Mouse (Mus musculus) cortical plate, adult 2 months (tissue): Measurements from ENCODE around the gene Smpdl3a. TPM values are rescaled to one million over a fixed set of nuclear protein-coding genes. Genes with fewer than 3 reads are reported as not detected.

Experiments used
- H3K27ac ChIP-seq: fragments of 200-500 bp; 2 replicates; pipeline ENCODE4 v1.5.1; 2012; ENCODE audit warnings: low read length, control low read depth, inconsistent platforms; ENCODE audit not compliant: insufficient read depth
- H3K4me1 ChIP-seq: fragments of 200-500 bp; 2 replicates; pipeline ENCODE4 v1.6.1; 2011; ENCODE audit warnings: low read length; ENCODE audit not compliant: control insufficient read depth, insufficient read depth
- H3K4me3 ChIP-seq: fragments of 200-500 bp; 2 replicates; pipeline ENCODE4 v1.5.1; 2011; ENCODE audit warnings: mild to moderate bottlenecking, low read length, control low read depth; ENCODE audit not compliant: insufficient read depth
- CTCF ChIP-seq: fragments of 200-500 bp; IDR thresholded peaks from 2 replicates; pipeline ENCODE4 v1.5.1; 2011; ENCODE audit warnings: mild to moderate bottlenecking, control low read depth, low read length; ENCODE audit not compliant: insufficient read depth; ENCODE audit errors: extremely low read depth
- POLR2A ChIP-seq: fragments of 200-500 bp; IDR thresholded peaks from 2 replicates; pipeline ENCODE4 v1.6.1; 2011; ENCODE audit warnings: mild to moderate bottlenecking, low read length, control low read depth; ENCODE audit not compliant: insufficient read depth; ENCODE audit errors: extremely low read depth
- polyA plus RNA-seq: library from polyadenylated mRNA; depleted of rRNA; stranded (reverse); fragments of >200 nt; gene quantifications from 2 replicates; pipeline ENCODE4 v1.2.3, GENCODE M21; 2012

Smpdl3a gene
- polyA plus RNA-seq, 1 experiment: 45.0 TPM

- TF ChIP-seq POLR2A: no peak
- TF ChIP-seq CTCF: no peak
- H3K4me1 ChIP-seq: peaks cover 6% of the 10 kb centered on the region
- peak within 1 kb of the TSS; percentile 32 for H3K4me3 ChIP-seq
- peak within 1 kb of the TSS; percentile 92 for H3K27ac ChIP-seq
Measured at GRCm38 (mm10) chr10:57784876-57785150, 9.3 kb upstream of the Smpdl3a start, which contains the start of gene Fabp7. Gene Fabp7 (plus strand): TSS chr10:57784881.

- Histone ChIP-seq H3K4me3 (peak overlapping the region; percentile 27; the same call in 1 of the 2 replicates), H3K4me1 (peaks cover 6% of the 10 kb centered on the region), H3K27ac (peak overlapping the region; percentile 40; the same call in 1 of the 2 replicates)
- TF ChIP-seq POLR2A (no peak), CTCF (no peak)
Measured at GRCm38 (mm10) chr10:57785552-57785951, 8.6 kb upstream of the Smpdl3a start.

- H3K4me1 ChIP-seq: no peaks in the 10 kb centered on the region; the same call in 1 of the 2 replicates
- no peak overlapping the region for H3K27ac ChIP-seq
- H3K4me3 ChIP-seq: no peak overlapping the region
- no peak for TF ChIP-seq POLR2A
- TF ChIP-seq CTCF: no peak
Measured at GRCm38 (mm10) chr10:57792957-57793356, 1.2 kb upstream of the Smpdl3a start.

- Histone ChIP-seq H3K4me1 (no peaks in the 10 kb centered on the region; the same call in 1 of the 2 replicates), H3K4me3 (peak overlapping the region; percentile 83), H3K27ac (peak overlapping the region; percentile 97)
- TF ChIP-seq POLR2A: no peak
- no peak for TF ChIP-seq CTCF
Measured at GRCm38 (mm10) chr10:57794491-57795461, 641 bp downstream of the Smpdl3a start.

GRCm38 (mm10) chr10:57795542-57795941, 1.4 kb downstream of the Smpdl3a start:
- H3K4me1 ChIP-seq: no peaks in the 10 kb centered on the region; the same call in 1 of the 2 replicates
- peak overlapping the region; percentile 97; the same call in 1 of the 2 replicates for H3K27ac ChIP-seq
- TF ChIP-seq CTCF (no peak), POLR2A (no peak)
- H3K4me3 ChIP-seq: peak overlapping the region; percentile 83

- no peak overlapping the region for H3K27ac ChIP-seq
- TF ChIP-seq POLR2A: no peak
- TF ChIP-seq CTCF: peak; percentile 29; the same call in 1 of the 2 replicates
- H3K4me1 ChIP-seq: no peaks in the 10 kb centered on the region; the same call in 1 of the 2 replicates
- H3K4me3 ChIP-seq: peak overlapping the region; percentile 83; the same call in 1 of the 2 replicates
Measured at GRCm38 (mm10) chr10:57796057-57796456, 1.9 kb downstream of the Smpdl3a start.

GRCm38 (mm10) chr10:57799486-57799885, 5.4 kb downstream of the Smpdl3a start:
- TF ChIP-seq CTCF (no peak), POLR2A (no peak)
- Histone ChIP-seq H3K4me1 (no peaks in the 10 kb centered on the region; the same call in 1 of the 2 replicates), H3K4me3 (no peak overlapping the region), H3K27ac (no peak overlapping the region)

- Histone ChIP-seq H3K27ac (no peak overlapping the region), H3K4me3 (no peak overlapping the region), H3K4me1 (no peaks in the 10 kb centered on the region; the same call in 1 of the 2 replicates)
- TF ChIP-seq CTCF (no peak), POLR2A (no peak)
Measured at GRCm38 (mm10) chr10:57807754-57808153, 13.6 kb downstream of the Smpdl3a start.

- no peaks in the 10 kb centered on the region; the same call in 1 of the 2 replicates for H3K4me1 ChIP-seq
- TF ChIP-seq CTCF: no peak
- no peak for TF ChIP-seq POLR2A
- no peak overlapping the region for H3K4me3 ChIP-seq
- no peak overlapping the region; the same call in 1 of the 2 replicates for H3K27ac ChIP-seq
Measured at GRCm38 (mm10) chr10:57812161-57812856, 18.2 kb downstream of the Smpdl3a start.
